Mouse (Mus musculus) ES-Bruce4 (cell line): Measurements from ENCODE around the gene Gm973.
"Not testable (repeated sequence)": the region's sequence is repeated elsewhere in the genome, so short reads cannot be mapped to it uniquely, and the experiment has no call there.

Experiments used
- CTCF ChIP-seq: IDR thresholded peaks from one replicate; pipeline ENCODE4 v1.8.1; 2011; ENCODE audit warnings: low read depth, low read length
- POLR2A ChIP-seq: IDR thresholded peaks from one replicate; pipeline ENCODE4 v1.8.1; 2011; ENCODE audit warnings: low read length; ENCODE audit not compliant: insufficient read depth

DNA sequence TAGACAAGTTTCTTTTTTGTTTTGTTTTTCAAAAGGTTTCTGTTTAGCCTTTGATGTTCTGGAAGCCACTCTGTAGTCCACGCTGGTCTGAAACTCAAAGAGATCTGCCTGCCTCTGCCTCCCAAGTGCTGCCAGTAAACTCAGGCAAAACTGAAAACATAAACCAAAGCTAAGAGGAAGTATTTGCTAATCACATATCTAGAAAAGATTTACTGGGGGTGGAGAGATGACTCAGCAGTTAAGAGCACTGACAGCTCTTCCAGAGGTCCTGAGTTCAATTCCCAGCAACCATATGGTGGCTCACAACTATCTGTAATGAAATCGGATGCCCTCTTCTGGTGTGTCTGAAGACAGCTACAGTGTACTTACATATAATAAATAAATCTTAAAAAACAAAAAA, 130.4 kb downstream of the Gm973 start:
- not testable (repeated sequence) for TF ChIP-seq POLR2A, CTCF
